Mouse (Mus musculus): ENCODE results near the gene Trim25.
"Not testable (repeated sequence)": the region's sequence is repeated elsewhere in the genome, so short reads cannot be mapped to it uniquely, and the experiment has no call there.

The Trim25 gene

DNA sequence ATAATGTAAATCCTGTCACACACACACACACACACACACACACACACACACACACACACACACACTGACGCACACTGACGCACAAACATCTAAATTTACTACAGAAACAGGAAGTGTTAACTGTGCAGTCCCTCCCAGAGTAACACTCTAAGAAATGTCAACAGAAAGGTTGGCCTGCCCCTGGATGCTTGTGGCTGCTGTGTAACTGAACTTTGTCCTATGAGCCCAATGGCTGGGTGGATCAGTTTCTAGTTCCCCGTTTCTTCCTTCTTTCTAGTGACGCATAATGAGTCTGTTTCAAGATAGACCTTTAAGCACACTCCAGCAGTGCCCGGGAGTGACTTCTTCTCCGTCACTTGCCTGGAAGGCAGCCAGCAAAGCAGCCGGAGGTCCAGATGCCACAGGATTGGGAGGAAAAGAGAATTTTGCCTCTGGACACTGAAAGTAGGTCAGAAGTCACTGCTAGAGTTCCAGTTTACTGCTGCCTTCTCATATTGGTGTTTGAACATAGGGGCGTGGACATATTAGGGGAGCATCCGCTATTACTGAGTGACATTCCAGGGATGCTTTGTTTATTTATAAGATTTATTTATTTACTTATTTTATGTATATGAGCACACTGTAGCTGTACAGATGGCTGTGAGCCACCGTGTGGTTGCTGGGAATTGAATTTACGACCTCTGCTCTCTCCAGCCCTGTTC lies 25.2 kb downstream of the Trim25 start:
- DNase-seq (ENCODE audit: low spot score), result peak; percentile 83

DNA sequence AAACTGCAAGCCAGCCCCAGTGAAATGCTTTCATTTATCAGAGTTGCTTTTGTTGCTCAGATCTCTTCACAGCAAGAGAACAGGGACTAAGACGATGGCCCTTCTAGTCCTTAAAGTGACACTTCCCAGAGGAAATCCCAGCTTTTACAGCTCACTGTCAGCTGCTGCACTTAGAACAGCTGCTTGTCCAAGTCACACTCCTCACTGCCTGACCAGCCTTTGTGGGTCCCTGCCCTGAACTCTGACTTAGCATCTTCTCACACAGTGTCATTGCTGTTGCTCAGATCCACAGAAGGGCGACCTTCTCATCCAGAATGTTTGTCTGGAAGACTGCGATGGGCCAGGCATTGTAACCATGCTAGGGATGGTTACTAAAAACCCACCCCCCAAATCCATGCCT lies 26.4 kb downstream of the Trim25 start:
- DNase-seq (ENCODE audit: low spot score), result no peak

DNA sequence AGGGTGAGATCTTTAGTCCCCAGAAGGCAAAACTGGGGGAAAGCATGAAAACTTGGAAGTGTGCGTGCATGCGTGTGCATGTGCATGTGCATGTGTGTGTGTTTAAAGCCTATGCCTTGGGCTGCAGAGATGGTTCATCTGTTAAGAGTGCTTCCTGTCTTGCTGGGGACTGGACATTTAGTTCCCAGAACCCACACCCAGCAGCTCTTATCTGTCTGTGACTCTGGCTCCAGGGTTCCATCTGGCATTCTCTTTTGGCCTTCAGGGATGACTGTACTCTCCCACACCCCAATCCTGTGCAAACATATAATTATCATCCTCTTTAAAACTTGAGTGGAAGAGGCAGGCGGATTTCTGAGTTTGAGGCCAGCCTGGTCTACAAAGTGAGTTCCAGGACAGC lies 26.9 kb downstream of the Trim25 start:
- no peak for DNase-seq (ENCODE audit: low spot score)

DNA sequence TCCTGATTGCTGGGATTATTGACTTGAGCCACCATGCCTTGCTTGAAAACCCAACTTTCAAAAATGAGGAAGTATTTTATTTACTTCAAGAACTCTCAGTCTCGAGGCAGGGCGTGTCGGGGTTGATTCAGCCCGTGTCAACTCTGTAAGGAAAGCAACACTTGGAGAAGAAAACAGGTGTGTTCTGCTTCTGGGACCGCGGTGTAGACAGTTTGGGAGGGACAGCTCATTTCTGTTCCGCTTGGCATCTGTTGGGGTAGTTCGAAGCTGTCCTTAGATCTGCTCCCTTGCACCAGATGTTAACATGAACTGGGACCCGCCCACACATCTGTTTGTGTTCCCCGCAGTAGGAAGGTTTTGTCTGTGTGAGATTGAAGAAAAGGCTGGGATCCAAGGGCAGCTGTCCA lies 28.8 kb downstream of the Trim25 start:
- no peak for DNase-seq (ENCODE audit: low spot score)

DNA sequence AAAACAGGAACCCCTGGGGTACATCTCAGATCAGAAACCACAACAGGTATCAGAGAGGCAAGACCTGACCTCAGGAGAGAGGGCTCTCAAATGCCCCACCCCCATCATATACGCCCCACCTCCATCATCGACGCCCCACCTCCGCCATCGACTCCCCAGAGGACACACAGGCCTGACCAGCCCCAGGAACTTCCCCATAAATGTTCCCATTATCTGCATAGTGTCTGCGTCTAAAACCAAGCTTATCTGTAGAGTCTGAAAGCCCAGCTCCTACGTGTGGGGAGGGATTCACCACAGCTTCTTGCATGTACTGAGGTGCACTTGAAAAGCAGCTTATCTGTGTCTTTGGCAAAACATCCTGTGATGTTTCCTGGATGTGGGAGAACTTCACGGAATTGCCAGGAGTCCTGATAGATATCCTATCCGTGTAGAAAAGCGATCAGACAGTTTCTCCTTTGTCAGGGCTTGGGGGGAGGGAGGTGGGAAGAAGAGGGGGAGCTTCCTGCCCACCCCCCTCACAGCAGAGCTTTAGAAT lies 29.8 kb downstream of the Trim25 start:
- DNase-seq (ENCODE audit: low spot score), result no peak

DNA sequence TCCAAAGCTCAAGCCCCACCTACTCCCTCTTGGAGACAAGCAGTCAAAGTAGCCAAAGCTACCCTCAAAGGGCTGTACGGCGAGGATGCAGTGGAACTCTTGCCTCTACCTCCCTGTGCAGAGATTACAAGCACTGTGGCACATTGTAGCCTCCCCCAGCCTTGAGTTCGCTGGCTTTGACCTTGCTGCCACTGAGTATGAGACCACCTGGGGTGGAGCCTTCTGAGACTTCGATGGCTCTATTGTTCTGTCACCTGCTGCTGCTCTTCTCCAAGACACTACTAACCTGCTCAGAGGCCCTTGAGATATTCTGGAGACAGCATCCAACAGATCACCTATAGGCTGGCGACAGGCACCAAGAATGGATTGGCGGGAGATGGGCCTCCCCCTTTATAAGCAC lies 31.4 kb downstream of the Trim25 start:
- DNase-seq (ENCODE audit: low spot score), result no peak

DNA sequence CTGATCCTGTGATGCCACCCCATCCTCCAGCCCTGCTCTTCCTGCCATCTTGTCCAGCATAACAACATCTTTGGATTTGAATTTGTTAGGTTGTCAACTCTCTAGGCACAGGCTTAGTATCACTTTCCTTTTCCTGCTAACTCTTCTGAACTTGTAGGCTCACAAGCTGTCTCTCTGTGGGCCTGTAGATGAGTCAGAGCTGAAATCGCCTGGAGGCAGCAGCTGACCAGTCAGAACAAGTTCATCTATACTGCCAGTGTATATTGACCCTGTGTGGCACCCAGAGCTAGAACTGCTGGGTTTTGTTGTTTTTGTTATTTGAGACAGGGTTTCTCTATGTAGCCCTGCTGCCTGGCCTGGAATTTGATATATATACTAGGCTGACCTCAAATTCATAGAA lies 32.0 kb downstream of the Trim25 start:
- no peak for DNase-seq (ENCODE audit: low spot score)

DNA sequence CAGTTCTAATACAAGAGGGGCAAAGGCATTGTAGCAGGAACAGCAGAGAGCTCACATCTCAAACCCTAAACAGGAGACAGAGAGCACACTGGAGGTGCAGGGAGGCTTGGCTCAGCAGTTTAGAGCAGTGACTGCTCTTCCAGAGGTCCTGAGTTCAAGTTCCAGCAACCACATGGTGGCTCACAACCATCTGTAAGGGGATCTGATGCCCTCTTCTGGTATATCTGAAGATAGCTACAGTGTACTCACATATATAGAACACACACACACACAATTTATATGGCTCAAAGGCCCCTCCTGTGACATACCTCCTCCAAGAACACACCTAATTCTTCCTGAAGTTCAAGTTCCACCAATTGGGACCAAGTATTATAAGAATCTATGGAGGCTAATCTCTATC lies 35.4 kb downstream of the Trim25 start:
- no peak for DNase-seq (ENCODE audit: low spot score)

DNA sequence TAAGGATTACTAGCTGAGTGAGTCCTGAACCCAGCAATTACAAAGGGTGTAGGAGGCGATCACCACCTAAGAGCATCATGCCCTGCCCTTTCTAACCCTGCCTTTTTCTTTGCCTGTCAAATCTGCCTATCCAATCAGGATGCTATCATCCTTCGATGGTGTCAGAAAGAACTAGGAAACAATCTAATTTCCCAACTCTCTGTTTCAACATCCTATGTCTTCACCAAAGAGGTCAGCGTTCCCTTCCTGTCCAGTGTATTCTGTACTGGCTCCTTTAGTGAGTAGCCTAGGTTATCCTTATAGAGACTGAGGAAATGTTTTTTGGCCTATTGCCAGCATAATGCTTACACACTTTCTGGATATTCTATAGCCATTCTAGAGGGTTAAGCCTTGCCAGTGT lies 36.4 kb downstream of the Trim25 start:
- no peak for DNase-seq (ENCODE audit: low spot score)

DNA sequence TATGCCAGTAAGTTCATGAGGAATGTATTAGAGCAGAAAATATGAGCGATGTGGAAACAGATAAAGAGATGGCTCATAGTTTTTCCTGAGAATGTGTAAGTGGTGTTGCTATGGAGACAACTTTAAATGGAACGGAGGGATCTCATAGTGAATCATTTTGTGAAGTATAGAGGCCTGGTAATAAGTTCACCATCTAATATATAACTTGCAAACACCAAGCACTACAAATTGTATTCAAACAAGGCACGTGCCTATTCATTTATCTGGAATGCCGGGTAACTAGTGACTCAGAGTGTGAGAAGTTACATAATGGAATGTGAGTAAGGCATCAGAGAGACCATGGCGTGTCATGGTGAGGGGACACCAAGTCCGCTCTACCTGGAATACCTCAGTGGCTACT lies 39.3 kb downstream of the Trim25 start:
- no peak for DNase-seq (ENCODE audit: low spot score)

DNA sequence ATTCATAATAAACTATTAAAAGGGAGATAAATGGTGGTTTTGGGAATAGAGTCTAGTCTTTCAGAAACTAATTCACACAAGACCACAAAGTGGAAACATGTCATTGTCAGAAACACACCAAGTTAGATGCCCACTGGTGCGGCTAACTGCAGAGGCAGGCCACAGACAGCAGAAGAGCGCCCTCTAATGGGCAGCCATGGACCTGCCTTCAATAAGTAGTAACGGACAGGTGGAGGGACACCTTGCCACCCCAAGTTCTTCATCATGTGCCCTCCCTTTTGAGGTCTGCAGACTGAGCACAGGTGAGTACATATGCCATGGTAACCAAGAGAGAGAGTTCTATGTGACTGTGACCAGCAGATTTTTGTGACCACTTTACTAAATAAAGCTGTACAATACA lies 40.1 kb downstream of the Trim25 start:
- peak; percentile 72 for DNase-seq (ENCODE audit: low spot score)

DNA sequence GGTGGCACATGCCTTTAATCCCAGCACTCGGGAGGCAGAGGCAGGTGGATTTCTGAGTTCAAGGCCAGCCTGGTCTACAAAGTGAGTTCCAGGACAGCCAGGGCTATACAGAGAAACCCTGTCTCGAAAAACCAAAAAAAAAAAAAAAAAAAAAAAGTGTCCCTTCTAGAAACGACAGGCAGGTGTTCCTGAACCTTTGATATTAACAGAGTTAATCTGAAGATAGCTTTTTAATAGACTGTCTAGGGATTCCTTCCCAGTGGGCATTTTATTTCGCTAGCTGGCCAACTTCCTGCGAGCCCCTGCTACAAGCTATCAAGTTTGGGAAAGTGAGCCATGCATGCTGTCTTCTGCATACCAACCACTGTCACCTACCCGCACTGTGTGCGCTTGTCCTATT lies 41.9 kb downstream of the Trim25 start:
- not testable (repeated sequence) for DNase-seq (ENCODE audit: low spot score)

DNA sequence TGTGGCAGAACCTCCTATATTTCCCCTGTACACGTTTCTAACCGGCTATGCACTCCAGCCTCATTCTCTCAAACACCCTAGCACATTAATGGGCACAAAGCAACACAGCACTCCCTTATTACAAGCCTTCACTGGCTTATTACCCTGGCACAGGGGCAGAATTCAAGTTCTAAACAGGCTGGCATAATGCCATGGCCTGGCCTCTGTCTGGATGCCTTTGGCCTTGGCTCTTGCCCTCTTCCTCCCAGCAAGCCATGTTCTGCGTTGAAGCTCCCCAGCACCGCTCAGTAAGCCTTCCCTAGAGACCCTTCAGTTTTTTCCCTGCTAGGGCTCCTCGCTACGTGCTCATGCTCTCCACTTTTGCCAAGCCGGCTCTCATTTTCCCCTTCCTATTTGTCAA lies 43.9 kb downstream of the Trim25 start:
- DNase-seq (ENCODE audit: low spot score), result no peak

DNA sequence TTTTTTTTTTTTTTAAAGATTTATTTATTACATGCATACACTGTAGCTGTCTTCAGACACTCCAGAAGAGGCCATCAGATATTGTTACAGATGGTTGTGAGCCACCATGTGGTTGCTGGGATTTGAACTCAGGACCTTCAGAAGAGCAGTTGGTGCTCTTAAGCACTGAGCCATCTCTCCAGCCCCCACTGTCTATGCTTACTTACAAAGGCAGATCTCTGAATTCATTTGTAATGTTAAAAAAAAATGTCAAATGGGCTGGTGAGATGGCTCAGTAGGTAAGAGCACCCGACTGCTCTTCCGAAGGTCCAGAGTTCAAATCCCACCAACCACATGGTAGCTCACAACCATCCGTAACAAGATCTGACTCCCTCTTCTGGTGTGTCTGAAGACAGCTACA lies 46.3 kb downstream of the Trim25 start:
- DNase-seq (ENCODE audit: low spot score), result not testable (repeated sequence)

DNA sequence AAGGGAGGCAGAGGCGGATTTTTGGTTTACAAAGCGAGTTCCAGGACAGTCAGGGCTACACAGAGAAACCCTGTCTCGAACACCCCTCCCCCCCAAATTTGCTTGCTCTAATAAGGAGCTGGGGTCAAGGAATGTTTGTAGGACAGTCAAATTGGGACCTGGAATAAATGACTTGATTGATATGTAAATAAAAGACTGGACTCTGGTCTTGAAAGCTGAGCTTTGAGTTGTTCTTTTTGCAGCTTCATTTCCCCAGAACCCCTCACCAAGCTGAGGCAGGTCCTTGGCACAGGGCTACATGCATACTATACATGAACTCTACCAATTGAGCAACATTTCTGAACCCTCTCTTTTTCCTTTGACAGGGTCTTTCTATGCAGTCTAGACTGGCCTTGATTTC lies 46.8 kb downstream of the Trim25 start:
- no peak for DNase-seq (ENCODE audit: low spot score)

DNA sequence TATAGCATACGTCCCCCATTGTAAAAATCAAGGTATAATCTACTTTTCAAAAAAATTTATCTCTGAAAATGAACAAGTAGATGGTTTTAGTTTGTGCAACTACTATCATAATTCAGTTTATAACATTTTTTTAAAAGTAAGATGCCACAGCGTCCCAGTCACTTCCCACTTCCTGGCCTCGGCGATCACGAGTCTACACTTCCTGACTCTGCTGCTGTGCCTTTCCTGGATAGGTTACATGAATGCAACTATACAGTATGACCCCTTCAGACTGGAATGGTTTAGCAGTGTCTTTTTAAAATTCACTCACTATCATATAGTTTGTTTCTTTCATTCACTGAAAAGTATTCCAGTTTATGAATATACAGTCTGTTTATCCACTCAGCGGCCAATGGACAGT lies 52.6 kb downstream of the Trim25 start:
- no peak for DNase-seq (ENCODE audit: low spot score)

DNA sequence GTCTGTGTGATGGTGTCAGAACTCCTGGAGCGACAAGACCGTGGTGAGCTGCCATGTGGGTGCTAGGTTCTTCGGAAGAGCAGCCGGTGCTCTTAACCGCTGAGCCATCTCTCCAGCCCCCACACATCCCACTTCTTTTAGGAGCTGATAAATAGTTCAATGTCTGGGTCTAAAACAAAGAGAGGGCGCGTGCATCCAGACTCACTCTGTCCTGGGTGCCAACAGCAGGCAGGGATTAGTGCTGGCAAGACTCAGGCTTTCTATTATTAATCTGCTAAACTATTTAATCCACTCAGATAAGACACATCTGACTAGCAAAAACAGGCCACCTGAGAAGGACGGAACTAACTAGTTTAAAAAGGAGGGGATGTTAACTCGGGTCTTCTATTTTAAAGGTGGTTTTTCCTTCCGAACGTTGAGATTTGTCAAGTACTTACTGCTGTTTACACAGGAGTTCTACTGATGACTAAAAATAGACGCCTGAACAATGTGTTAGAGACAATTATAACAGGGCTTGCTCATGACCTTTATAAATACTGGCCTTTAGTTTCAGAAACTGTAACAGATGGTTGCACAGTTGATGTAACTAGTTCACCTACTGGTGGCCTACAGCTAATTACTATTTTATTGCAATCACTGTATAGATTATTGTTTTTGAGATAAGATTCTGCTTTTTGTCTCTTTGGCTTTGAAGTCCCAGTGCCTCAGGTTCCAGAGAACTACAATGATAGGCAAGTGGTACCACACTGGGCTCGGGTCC lies 56.9 kb downstream of the Trim25 start:
- DNase-seq (ENCODE audit: low spot score), result no peak

DNA sequence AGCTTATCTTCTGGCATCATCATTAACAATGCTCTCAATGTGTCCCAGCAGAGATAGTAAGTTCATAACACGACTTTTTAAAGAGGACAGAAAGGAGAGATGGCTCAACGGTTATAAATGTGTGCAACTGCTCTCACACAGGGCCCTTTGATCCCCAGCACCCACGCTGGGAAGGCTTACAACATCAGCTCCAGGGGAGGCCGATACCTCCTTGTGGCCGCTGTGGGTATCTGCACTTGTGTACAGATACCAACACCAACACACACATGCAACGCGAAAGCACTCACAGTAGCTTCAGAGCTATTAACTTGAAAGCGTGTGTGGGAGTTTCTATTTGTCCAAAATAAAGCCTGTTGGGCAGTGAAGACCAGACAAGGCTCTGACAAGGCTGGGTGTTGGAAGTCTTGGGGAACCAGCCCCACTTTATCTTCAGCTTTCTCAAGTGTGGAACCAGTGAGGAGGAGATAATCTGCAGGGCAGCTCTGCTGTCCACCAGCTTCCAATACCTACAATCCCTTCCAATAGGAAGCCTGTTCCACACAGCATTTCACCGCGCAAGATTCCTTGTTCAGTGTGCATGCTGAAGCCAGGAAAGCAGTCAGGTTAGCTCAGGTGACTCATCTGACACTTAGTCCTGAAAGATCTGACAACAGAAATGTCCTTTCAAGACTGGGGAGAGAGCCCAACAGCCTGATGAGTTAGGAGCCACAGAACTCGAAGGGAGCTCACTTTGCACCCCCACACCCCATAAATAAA lies 59.5 kb downstream of the Trim25 start:
- no peak for DNase-seq (ENCODE audit: low spot score)

DNA sequence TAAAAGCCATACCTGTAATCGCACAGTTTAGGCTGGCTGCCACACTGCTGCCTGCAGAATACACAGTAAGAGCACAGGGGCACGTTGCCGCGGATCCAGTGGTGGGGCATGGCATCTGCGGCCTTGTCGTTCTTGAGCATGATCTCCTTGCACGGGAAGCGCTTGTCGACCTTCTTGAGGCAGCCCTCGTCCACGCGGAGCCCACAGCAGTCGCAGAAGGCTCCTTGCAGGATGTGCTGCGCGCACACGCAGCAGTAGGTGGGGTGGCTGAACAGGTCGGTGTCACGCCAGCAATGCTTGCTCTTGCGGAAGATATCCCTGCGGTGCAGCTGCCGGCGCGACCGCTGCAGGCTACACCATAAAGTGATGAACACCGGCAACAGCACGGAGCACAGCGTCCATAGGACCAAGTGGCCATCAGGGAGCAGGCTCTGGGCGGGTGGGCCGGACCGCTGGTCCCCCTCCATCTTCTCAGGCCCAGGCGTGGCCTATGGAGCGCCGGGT lies 60.8 kb downstream of the Trim25 start:
- peak; percentile 60 for DNase-seq (ENCODE audit: low spot score)

DNA sequence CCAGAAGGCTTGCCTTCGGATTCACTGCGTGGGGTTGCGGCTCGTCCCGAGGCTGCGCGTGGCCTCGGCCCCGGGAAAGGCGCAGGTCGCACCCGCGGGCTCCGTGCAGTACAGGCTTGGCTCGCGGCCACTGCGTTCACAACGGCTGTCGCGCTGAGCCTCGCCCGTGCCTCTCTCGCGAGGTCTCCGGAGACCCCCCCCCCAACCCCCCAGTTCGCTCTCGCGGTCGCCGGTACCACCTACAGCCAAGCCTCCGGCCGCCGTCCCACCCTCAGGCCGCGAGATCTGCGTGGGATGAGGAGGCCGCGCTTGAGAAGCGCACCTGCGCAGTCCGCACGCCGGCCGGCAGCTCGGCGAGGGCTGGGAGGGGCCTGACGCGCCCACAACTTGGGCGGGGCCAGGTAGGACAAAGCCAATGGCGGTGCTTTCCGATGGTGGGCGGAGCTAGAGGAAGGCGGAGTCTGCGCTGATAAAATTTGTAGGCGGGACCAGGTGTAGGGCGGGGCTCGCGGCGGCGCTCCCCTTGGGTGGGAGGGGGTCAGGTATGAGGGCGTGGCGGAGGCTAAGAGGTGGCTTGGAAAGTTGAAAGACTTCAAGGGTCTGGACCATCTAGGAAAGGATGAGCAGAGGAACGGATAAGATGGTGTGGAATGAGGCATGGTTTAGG lies 61.4 kb downstream of the Trim25 start:
- DNase-seq (ENCODE audit: low spot score), result peak; percentile 97

DNA sequence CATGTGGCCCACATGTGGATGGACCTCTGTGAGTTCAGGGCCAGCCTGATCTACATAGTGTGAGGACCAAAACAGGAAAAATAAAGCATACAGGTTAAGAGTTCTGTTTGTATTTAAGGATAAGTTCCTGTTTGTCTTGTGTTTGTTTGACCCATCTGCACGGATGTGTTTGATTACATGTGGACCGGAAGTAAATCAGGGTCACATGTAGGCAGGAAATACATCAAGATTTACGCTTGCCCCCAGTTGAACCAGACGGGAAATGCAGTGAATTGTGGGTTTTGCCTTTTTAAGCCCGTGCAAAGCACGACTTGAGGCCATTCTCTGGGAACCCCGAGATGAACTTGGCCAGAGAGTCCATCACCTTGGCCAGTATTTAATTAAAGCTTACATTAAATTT lies 62.2 kb downstream of the Trim25 start:
- no peak for DNase-seq (ENCODE audit: low spot score)

DNA sequence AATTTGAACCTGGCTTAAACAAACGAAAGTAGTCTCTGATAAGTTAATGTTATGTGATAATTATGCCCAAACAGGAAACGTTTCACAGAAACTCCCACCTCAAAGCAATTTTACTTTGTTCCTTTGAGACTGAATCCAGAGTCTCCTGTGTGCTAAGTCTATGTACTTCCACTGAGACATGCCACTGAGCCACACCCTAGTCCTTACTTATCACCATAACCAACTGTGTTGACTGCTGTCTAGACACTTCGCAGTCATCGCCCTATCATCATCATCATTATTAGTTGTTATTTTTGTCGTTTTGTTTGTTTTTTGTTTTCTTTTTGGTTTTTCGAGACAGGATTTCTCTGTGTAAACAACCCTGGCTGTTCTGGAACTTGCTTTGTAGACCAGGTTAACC lies 65.1 kb downstream of the Trim25 start:
- DNase-seq (ENCODE audit: low spot score), result no peak
